Mouse (Mus musculus) neural tube, embryonic 10.5 days (tissue): ENCODE results near the gene Sirt2.

Source experiments
- DNase-seq: peaks from one replicate; pipeline ENCODE4 v3.0.0-alpha.2; 2017; ENCODE audit warnings: low spot score; ENCODE audit errors: extremely low spot score

Sirt2 gene

DNA sequence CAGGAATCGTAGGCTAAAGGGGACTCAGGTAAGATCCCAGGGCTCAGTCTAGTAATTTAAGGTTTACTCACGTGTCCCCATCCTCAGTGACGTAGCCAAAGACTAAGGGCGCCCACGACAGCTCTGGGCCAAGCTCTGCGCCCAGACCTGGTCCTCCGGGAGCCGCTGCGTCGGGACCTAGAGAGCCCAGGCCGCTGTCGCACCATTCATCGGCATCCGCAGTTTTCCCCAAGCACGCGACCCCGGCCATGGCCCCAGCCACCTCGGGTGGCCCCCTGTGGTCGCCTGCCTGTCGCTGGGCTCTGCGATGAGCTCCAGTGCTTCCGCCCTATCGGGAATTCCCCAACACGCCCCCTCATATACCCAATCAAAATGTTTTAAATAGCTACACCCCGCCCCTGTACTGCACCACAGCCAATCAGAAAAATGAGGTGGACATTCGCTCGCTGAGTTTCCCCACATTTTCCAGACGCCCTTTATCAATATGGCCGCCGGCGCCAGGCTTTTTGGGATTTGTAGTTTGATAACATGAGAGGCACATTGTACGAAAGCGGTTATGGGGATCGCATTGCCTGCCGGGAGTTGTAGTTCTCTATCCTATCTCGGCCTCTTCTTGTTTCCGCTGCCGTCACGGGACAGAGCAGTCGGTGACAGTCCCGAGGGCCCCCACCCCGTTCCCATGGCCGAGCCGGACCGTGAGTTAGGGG lies at the start of gene Sirt2:
TSS of gene Sirt2 (plus strand) at position 563 of the 707 bp plus-strand sequence.
- peak; percentile 96 for DNase-seq

DNA sequence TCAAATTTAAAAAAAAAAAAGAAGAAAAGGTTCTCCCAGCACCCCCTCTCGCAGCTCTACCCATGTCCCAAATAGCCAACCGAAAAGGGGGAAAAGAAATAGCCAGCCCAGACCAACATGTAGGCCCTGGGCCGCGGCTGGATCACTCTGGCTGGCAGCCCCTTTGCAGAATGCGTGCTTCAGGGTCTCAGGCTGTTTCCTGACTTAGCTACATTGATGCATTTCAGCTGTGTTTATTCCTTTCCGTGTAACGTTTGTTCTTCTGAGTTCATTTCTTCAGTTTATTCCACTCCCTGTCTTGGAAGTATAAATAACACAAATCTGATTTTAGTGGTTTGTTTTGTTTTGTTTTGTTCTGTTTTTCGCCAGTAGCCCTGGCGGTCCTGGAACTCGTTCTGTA lies 48.8 kb upstream of the Sirt2 start:
- DNase-seq, result no peak

DNA sequence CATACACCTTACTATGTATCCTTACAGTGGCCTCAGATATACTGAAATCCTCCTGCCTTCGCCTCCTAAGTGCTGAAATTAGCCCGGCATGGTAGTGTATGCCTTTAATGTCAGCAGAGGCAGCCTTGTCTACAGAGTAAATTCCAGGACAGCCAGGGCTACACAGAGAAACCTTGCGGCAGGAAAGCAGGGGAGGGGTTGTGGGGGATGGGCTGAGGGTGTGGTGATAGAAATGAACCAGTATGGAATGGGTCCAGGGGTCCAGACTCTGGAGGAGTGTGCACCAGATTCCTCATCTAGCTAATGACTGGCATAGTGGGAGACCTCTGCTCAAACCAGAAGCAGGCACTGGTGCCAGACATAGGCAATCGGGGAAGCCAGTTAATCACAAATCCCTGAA lies 47.4 kb upstream of the Sirt2 start:
- DNase-seq, result no peak

DNA sequence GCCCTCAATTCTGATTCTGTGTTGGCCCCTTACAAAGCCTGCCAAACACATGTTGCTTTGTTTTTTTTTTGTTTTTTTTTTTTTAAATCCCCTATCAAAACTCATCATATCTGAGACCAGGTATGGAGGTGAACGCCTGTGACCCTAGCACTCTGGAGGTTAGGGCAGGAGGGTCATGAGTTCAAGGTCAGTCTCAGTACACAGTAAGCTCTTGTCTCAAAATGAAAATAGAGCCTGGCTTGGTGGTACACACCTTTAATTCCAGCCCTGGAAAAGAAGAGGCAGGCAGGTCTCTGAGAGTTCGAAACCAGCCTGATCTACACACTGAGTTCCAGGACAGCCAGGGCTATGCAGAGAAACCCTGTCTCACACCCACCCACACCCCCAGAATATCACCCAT lies 46.9 kb upstream of the Sirt2 start:
- no peak for DNase-seq

DNA sequence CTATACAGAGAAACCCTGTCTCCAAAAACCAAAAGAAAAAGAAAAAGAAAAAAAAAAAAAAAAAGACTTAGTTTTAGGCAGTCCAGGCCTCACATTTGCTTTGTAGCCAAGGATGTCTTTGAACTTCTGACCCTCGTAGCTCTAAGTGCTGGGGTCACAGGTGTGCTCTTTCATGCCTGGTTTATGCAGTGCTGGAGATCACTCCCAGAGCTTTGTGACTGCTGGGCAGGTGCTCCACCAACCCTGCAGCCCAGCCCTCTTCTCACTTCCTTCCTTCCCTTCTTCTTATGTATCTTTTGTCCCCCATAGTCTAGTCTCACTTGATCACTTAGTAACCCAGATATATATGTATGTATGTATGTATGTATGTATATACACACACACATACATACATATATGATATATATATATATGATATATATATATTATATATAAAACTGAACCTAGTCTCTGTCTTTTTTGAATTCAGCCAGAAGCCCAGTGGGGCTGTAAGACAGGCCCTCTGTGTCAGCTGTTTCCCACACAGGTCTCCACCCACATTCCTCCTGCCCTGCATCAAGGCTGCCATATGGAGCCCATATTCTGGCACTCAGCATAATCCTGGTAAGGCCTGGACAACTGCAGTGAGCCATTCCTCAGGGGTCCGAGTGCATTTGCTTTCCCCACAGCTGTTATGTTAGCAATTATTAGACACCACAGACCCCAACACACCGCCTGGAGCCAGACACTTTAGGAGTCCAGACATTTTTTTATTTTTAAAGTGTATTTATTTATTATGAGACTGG lies 45.6 kb upstream of the Sirt2 start:
- no peak for DNase-seq

DNA sequence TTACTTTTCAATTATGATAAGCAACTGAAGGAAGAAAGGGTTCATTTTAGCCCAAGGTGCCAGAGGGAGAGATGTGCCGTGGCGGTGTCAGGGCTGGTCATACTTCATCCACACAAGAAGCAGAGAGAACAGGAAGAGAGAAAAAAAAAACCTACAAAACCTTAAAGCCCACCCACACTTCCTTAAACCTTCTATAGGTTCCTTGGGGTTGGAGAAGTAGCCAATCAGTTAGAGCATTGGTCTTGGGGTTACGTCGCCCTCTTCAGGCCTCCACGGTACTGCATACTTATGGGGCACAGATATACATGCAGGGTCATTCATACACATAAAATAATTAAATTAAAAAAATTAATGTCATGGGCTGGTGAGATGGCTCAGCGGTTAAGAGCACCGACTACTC lies 44.5 kb upstream of the Sirt2 start:
- DNase-seq, result no peak

DNA sequence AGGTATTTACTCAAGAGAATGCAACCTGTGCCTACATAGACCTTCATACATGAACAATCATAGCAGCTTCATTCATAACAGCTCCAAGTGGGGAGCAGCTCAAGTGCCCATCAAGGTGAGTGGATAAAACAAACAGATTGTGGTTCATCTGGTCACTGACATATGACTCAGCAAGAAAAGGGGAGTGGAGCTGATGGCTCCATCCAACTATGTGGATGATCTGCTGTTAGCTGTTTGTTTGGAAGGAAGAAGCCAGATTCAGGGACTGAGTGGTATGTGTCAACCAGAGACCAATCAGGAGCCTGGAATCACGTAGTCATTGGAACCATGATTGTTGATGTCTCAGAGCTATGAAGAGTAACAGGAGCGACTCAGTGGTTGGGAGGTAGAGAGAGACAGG lies 41.9 kb upstream of the Sirt2 start:
- no peak for DNase-seq

DNA sequence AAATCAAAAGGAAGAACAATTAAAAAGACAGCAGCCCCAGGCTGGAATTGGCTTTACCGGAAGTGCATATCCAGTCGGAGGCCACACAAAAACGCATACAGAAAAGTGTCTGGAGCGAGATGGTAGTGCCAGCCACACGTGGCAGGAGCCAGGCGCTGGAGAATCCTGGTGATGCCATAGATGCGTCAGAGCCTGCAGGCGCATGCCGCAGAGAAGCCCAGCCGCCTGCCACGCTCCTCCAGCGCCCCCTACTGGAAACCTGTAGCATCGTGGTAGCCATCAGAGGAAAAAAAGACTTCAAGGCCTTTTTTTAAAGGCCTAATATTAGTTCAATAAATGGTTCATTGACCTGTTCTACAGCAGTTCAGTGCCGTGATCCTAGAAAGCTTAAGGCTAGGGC lies 39.9 kb upstream of the Sirt2 start:
- DNase-seq, result peak; percentile 79

DNA sequence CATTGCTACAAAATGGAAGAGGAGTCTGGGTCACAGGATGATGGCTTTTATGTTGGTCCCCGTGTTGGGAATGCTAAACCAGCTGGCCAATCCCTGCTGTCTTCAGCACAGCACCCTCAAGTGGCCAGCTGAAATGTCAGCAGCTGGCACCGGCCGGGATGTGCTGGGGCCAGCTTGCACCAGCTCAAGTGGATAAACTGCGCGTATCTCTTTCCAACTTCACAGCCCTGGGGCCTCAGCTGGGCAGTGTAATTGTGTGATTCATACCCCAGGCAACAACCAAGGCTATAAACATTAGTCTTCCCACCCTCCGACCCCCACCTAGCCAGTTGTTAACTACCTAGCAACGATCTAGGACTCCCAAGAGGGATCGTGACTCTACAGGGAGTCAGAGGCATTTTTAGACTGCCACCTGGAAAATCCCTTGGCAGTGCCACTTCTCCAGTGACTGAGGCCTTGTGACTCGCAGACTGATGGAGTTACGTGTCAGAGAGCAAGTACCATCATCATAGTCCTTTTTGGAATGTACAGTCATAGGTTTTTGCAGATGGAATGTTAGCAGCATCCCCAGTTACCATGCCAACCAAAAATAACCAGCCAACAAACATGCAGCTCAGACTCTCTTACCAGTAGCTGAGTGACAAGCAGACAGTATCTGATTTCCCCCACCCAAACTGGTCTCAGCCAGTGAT lies 38.7 kb upstream of the Sirt2 start:
- no peak for DNase-seq

DNA sequence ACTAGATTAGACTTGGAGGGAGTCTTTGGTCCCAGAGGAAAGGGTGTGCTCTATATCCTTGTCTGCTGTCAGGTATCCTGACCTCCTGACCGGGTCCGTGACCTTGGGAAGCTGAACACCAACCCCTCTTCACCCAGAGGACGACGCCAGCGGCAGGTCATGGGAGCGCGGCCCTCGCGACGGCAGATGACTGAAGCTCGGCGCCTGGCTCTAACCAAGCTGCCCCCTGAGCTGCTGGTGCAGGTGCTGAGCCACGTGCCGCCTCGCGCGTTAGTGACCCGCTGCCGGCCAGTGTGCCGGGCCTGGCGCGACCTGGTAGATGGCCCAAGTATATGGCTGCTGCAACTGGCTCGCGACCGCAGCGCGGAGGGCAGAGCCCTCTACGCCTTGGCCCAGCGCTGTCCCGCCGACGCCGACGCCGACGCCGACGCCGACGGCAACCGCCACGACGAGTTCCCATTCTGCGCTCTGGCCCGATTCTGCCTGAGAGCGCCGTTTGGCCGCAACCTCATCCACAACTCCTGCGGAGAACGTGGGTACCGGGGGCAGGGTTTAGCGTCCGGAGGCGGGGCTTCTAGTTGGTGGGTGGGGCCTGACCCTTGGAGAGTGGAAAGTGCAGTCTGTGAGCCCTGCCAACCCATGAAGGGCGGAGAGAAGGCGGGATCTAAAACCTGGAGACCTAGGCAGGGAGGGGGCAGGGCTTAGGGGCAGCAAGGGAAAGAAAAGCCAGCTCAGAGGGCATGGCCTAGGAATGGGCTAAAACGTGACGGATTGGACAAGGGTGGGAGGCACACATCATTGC lies 34.0 kb upstream of the Sirt2 start:
- peak; percentile 82 for DNase-seq

DNA sequence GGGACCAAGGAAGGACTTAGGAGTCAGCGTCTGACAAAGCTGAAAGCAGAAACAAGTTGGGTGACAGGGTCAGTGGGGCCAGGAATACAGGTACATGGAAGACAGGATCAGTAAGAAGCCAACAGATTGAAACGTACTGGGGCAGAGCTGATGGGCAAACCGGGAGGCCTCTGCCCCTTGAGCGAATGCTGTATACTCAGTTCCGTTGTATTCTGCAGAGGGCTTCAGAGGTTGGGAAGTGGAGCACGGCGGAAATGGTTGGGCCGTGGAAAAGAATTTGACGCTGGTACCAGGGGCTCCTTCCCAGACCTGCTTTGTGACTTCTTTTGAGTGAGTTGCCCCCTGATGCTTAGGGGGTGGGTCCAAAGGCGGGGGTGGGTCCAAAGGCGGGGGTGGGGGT lies 33.3 kb upstream of the Sirt2 start:
- DNase-seq, result no peak

DNA sequence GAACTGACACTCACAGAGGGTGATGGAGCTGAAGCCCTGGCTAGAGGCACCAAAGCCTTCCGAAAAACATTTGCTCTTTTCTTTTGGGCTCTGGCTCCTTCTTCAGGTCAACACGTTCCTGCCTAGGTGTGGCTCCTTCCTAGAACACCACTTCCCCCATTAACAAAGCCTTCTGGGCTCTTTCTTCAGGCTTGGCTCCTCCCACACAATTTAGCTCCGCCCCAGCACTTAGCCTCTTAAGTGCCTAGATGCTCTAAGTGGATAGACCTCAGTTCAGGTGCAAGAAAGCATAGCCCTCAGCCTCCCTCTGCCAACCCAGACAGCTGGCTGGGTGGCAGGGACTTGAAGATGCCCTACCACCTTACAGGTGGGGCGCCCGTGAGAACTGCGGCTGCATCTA lies 30.8 kb upstream of the Sirt2 start:
- no peak for DNase-seq

DNA sequence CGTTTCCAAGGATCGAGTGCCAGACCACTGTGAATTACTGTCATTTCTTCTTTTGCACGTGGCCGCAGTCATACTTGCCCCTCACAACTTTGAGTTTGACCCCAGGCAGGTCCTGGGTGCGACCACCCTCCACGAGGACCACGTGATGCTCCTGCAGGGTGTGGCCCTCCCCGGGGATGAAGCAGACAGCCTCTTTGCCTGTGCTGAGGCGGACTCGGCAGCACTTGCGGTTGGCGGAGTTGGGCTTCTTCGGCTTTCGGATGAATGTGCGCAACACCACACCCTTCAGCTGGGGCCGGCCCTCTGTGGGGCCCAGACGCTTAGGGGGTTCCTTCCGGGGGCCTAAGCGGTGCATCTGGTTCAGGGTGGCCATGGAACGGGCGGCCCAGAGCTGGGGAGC lies 26.7 kb upstream of the Sirt2 start:
- no peak for DNase-seq

DNA sequence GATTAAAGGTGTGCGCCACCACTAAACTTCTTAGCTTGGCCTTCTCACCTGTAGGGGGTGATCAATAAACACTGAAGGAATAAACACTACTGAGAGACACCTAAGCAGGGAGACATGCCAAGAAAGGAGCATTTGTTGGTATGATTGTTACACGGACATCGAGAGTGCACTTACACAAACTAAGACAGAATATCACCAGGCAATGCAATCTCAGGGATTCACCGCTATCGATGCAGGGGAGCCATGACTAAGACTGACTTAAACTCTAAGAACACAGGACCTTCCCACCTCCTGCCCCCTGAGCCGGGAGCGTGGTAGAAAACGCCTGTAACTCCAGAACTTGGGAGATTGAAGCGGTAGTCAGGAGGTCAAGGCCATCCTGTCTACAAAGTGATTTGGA lies 25.6 kb upstream of the Sirt2 start:
- no peak for DNase-seq

DNA sequence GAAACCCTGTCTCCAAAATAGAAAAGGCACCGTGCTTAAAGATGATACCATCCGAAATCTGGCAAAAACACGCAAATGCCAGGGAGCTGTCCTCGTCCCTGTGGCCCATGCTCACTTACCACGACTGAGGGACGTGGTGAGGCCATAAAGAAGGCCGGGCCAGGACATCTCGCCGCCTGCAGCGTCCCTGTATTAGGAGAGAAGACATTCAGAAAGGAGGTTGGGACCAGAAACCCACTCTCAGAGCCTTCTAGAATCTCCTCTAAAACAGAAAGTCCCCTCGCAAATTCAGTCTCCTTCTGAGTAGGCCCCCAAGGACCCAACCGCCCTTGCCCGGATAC lies 25.2 kb upstream of the Sirt2 start:
- no peak for DNase-seq

DNA sequence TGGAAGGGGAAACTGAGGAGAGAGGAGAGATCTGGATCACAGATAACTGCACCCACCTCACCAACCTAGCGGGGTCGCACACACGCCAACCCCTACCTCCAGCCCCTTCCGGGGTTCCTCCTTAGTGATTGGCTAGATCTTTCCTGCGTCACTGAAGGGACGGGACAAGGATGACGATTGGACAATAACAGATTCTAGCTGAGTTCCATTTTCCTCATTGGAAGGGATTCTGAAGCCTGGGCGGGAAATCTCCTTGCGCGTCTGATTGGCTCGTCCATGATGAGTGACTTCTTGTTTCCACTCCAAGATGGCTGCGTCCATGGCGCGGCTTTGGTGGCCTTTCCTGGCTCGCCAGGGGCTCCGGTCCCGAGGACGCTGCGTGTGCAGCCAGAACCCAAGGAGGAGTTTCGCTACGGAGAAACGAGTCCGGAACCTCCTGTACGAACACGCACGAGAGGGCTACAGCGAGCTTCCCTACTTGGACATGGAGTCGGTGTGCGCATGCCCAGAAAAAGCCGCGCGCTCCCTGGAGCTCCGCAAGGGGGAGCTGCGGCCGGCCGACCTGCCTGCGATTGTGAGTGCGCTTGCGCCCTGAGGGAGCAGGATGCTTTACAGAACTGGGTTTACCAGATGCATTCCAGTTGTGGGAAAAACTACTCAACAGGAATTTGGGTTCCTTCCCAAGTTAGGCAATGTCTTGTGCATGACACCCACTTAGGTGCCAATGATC lies 24.7 kb upstream of the Sirt2 start, which contains the start of the genes Mrps12 and Sars2:
TSS of gene Mrps12 (minus strand) at position 112 of the 730 bp plus-strand sequence.
TSS of gene Sars2 (plus strand) at position 284 of the 730 bp plus-strand sequence.
- peak; percentile 99 for DNase-seq

DNA sequence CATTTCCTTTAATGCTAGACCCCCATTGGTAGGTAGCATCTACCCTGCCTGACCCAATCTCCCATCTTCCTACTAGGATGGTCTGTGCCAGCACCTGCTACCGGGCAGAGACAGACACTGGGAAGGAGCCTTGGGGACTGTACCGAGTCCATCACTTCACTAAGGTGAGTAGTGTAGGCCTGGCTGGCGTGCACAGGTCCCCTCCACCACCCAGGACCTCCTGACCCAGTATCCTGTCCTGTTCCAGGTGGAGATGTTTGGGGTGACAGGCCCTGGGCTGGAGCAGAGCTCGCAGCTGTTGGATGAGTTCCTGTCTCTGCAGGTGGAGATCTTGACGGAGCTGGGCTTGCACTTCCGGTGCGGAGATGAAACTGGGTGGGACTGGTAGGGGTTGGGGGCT lies 16.6 kb upstream of the Sirt2 start:
- DNase-seq, result no peak

DNA sequence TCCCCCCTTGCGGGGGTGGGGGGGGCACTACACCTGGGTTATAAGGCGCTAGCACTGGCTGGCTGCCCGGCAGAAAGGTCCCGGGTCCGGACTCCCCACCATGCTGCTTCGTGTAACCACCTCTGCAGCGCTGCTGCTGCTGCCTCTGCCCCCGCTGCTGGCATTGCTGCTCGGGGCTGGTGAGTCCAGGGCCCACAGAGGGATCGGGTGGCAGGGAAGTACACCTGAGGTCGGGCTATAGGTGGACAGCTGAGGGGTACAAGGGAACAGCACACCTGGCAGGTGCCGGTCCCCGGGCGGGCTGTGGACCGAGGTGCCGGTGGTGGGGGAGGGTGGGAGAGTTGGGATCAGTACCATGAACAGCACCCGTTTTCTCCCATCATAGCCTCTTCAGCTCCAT lies 10.5 kb upstream of the Sirt2 start, which contains the start of gene Ccer2:
TSS of gene Ccer2 (plus strand) at position 96 of the 400 bp plus-strand sequence.
- peak; percentile 24 for DNase-seq

DNA sequence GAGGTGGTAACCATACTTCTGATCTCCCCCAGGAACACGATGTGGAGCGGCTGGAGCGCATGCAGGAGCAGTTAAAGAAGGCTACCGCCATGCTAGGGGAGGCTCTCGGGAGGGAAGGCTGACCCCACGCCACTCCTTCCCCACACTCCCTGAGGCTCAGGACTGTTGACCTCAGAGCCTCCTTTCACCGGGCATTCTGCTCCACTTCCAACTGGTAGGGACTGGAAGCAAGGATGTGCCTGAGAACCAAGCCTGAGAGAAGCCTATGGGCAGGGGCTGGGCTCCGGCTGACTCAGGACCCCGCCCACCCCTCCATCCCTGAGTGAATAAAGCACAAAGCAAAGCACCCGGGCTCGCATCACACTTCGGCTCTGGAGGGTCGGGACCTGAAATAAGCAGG lies 7.9 kb upstream of the Sirt2 start:
- DNase-seq, result no peak

DNA sequence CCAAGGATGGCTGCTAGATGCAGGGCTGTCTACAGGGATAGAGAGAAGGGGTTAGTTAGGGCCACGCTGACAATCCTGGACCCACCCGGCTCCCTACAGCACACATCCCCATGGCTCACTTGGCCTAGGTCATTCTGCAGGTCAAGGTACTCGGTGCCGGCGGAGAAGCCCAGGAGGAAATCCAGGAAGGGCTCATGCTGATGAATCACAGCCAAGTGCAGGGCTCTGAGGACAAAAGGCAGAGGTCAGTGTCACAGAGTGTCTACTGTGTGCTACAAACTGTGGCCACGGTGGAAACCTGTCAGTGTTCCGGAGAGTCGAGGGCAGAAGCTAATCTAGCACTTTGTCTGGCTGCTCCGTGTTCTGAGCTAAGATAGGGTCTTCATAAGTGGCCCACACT lies 4.6 kb upstream of the Sirt2 start:
- no peak for DNase-seq

DNA sequence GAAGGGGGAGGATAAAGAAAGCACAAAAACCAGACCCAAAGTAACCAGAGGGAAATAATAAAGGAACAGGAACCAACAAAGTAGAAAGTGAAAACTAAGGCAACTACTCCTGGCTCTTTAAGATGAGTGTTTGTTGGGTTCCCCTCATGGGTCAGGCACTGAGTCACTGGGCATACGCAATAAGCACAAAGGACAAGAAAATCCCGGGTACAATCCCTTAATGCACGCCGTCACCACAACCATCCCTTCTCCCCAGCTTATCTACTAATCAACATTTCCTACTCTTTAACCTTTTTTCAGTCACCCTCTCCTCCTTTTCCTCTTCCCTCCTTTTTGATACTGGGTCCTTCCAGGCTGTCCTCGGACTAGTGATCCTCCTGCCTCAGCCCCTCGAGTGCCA lies 1.3 kb upstream of the Sirt2 start:
- no peak for DNase-seq
